Mouse (Mus musculus) frontal cortex, adult (tissue): Measurements from ENCODE around the gene Fam89b.
A peak's percentile ranks its signal among the peaks of the same experiment; 100 is the strongest.
"Not testable (repeated sequence)": the region's sequence is repeated elsewhere in the genome, so short reads cannot be mapped to it uniquely, and the experiment has no call there.

Source experiments
- ATAC-seq: cut with Nextera tagmentation; 2 replicates; pipeline ENCODE4 v1.9.2; 2017; ENCODE audit warnings: mild to moderate bottlenecking, moderate library complexity, mixed read lengths; ENCODE audit not compliant: low TSS enrichment

The Fam89b gene

GRCm38 (mm10) chr19:5711218-5711617 lies 18.2 kb downstream of the Fam89b start:
- ATAC-seq, result peak; percentile 81; the same call in 1 of the 2 replicates

- ATAC-seq, result no peak
Measured at GRCm38 (mm10) chr19:5710581-5710980, 18.9 kb downstream of the Fam89b start.

- no peak for ATAC-seq
Measured at GRCm38 (mm10) chr19:5710068-5710467, 19.4 kb downstream of the Fam89b start.

GRCm38 (mm10) chr19:5704801-5705571 lies 24.5 kb downstream of the Fam89b start:
- ATAC-seq, result no peak; the same call in 1 of the 2 replicates

- peak; percentile 47; the same call in 1 of the 2 replicates for ATAC-seq
Measured at GRCm38 (mm10) chr19:5704163-5704800, 25.2 kb downstream of the Fam89b start, which contains the start of gene Kcnk7. Kcnk7 (plus strand) TSS chr19:5704367.

- ATAC-seq, result no peak
Measured at GRCm38 (mm10) chr19:5695849-5696462, 33.5 kb downstream of the Fam89b start.

GRCm38 (mm10) chr19:5693801-5694200 lies 35.7 kb downstream of the Fam89b start:
- ATAC-seq, result no peak

GRCm38 (mm10) chr19:5692913-5693396 lies 36.5 kb downstream of the Fam89b start:
- no peak for ATAC-seq

GRCm38 (mm10) chr19:5692086-5692912 lies 37.2 kb downstream of the Fam89b start:
- no peak for ATAC-seq

- no peak for ATAC-seq
Measured at GRCm38 (mm10) chr19:5691601-5692000, 37.9 kb downstream of the Fam89b start.

- no peak for ATAC-seq
Measured at GRCm38 (mm10) chr19:5690343-5690735, 39.1 kb downstream of the Fam89b start.

GRCm38 (mm10) chr19:5689565-5690342 lies 39.7 kb downstream of the Fam89b start:
- peak; percentile 23; the same call in 1 of the 2 replicates for ATAC-seq

GRCm38 (mm10) chr19:5689088-5689428 lies 40.4 kb downstream of the Fam89b start:
- ATAC-seq, result no peak

GRCm38 (mm10) chr19:5688200-5689087 lies 41.0 kb downstream of the Fam89b start, which contains the start of the genes Map3k11 and Pcnx3:
Map3k11 (plus strand) TSS chr19:5688742.
Pcnx3 (minus strand) TSS chr19:5688908.
- peak; percentile 88 for ATAC-seq

- no peak for ATAC-seq
Measured at GRCm38 (mm10) chr19:5687738-5688137, 41.7 kb downstream of the Fam89b start.

GRCm38 (mm10) chr19:5686954-5687353 lies 42.5 kb downstream of the Fam89b start:
- not testable (repeated sequence) for ATAC-seq

- ATAC-seq, result no peak
Measured at GRCm38 (mm10) chr19:5686437-5686836, 43.0 kb downstream of the Fam89b start.

- ATAC-seq, result no peak
Measured at GRCm38 (mm10) chr19:5685861-5686260, 43.6 kb downstream of the Fam89b start.

GRCm38 (mm10) chr19:5685431-5685830 lies 44.0 kb downstream of the Fam89b start:
- ATAC-seq, result no peak

GRCm38 (mm10) chr19:5684985-5685384 lies 44.5 kb downstream of the Fam89b start:
- no peak for ATAC-seq
